8 mouse cellular contexts compared by ENCODE assay signal in the genomic region with DNA sequence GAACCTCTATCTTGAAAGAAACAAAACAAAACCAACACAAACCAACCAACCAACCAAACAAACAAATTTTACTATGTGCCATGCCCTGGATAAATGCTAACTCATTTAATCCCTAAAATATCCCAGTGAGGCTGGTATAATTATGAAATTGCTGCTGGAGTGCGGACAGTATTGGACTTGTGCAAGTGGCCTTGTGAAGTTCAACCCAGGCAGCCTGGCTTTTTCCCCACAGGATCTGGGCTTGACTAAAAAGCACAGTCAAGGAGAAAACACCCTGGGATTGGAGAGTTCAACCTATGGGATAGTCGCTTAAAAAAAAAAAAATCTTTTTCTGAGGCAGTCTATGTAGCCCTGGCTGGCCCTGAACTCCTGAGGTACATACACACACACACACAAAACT. TPM values are rescaled to one million over a fixed set of nuclear protein-coding genes. Genes with fewer than 3 reads are reported as not detected.
DNase-seq lines count a peak whose midpoint lies in the region; ATAC-seq and TF ChIP-seq lines count a peak whose summit lies in the region.

No protein-coding gene starts in this region.

- TF ChIP-seq POLR2A in heart, adult 2 months (IDR thresholded peaks at IDR 0.05; ENCODE audit: insufficient read depth, low read depth, low read length): no peak
- no peak for TF ChIP-seq POLR2A in ES-Bruce4 (IDR thresholded peaks at IDR 0.05; ENCODE audit: insufficient read depth, low read length)

- WGBS in heart, embryonic 11.5 days (ENCODE audit: insufficient replicate concordance): 85% methylated on average over 2 of the region's 2 CpGs
- 91% methylated on average over 2 of the region's 2 CpGs for WGBS in heart, adult 2 months
- 92% methylated on average over 2 of the region's 2 CpGs for WGBS in forebrain, embryonic 12.5 days
- 89% methylated on average over 2 of the region's 2 CpGs for WGBS in limb, embryonic 15.5 days

- no peak for TF ChIP-seq EP300 in heart, adult 2 months (IDR thresholded peaks at IDR 0.05; ENCODE audit: insufficient read depth, low read depth, low read length)
- no peak for TF ChIP-seq EP300 in ES-Bruce4 (IDR thresholded peaks at IDR 0.05; ENCODE audit: insufficient read depth, low read depth, low read length)

- DNase-seq in heart, adult 2 months: no peak
- DNase-seq in spleen, adult 18-20 months: no peak
- DNase-seq in cerebellum, adult 8-10 months: no peak
- DNase-seq in thymus, postnatal 0 days (ENCODE audit: low spot score): no peak

- H3K36me3 ChIP-seq in heart, embryonic 11.5 days (ENCODE audit: control insufficient read depth, insufficient read depth, low read length): no peaks in the 10 kb centered on the region
- peaks cover 7% of the 10 kb centered on the region for H3K36me3 ChIP-seq in heart, adult 2 months (ENCODE audit: control insufficient read depth, insufficient read depth, low read length)
- H3K36me3 ChIP-seq in ES-Bruce4 (ENCODE audit: control insufficient read depth, insufficient read depth, low read length, poor library complexity, severe bottlenecking): peaks cover 10% of the 10 kb centered on the region
- 0 out of 2 replicates have a peak, but pooled peaks cover 3% of the 10 kb centered on the region for H3K36me3 ChIP-seq in forebrain, embryonic 12.5 days (replicated peaks)
- H3K36me3 ChIP-seq in limb, embryonic 15.5 days: 0 out of 2 replicates have a peak, but pooled peaks cover 4% of the 10 kb centered on the region

- ATAC-seq in heart, embryonic 11.5 days (replicated peaks; ENCODE audit: insufficient number of reproducible peaks, low FRiP score, low TSS enrichment): no peak
- no peak for ATAC-seq in forebrain, embryonic 12.5 days (ENCODE audit: low FRiP score)
- ATAC-seq in limb, embryonic 15.5 days (ENCODE audit: insufficient number of reproducible peaks, low FRiP score, low TSS enrichment, low read depth): no peak

- 0 out of 2 replicates have a peak overlapping the region, but pooled peaks have one; percentile 98 for H3K4me3 ChIP-seq in heart, embryonic 11.5 days (ENCODE audit: low read depth, low read length)
- no peak overlapping the region for H3K4me3 ChIP-seq in heart, adult 2 months
- peak overlapping the region; percentile 83; the same call in 1 of the 2 replicates for H3K4me3 ChIP-seq in ES-Bruce4 (ENCODE audit: low read depth, low read length)
- H3K4me3 ChIP-seq in forebrain, embryonic 12.5 days (replicated peaks): peak overlapping the region; percentile 87
- H3K4me3 ChIP-seq in limb, embryonic 15.5 days: no peak overlapping the region

- no peak for TF ChIP-seq CTCF in heart, adult 2 months (IDR thresholded peaks at IDR 0.05)
- TF ChIP-seq CTCF in ES-Bruce4 (IDR thresholded peaks at IDR 0.05; ENCODE audit: low read depth, low read length): no peak

- peaks cover 6% of the 10 kb centered on the region for H3K79me2 ChIP-seq in heart, adult 2 months (replicated peaks; ENCODE audit: control insufficient read depth, insufficient read depth, low read length)

- H3K4me1 ChIP-seq in heart, embryonic 11.5 days (ENCODE audit: control insufficient read depth, insufficient read depth, low read length): peaks cover 14% of the 10 kb centered on the region
- peaks cover 3% of the 10 kb centered on the region for H3K4me1 ChIP-seq in heart, adult 2 months (ENCODE audit: control insufficient read depth, insufficient read depth, low read length)
- no peaks in the 10 kb centered on the region for H3K4me1 ChIP-seq in ES-Bruce4 (ENCODE audit: control insufficient read depth, insufficient read depth, low read length)
- peaks cover 25% of the 10 kb centered on the region for H3K4me1 ChIP-seq in forebrain, embryonic 12.5 days
- H3K4me1 ChIP-seq in limb, embryonic 15.5 days: peaks cover 22% of the 10 kb centered on the region

- H3K9ac ChIP-seq in heart, embryonic 11.5 days (ENCODE audit: low read depth, low read length): no peak overlapping the region; the same call in 1 of the 2 replicates
- no peak overlapping the region for H3K9ac ChIP-seq in heart, adult 2 months (ENCODE audit: low read depth, low read length)
- H3K9ac ChIP-seq in ES-Bruce4 (ENCODE audit: low read depth, poor library complexity, severe bottlenecking): peak overlapping the region; percentile 95
- peak overlapping the region; percentile 86 for H3K9ac ChIP-seq in forebrain, embryonic 12.5 days
- no peak overlapping the region for H3K9ac ChIP-seq in limb, embryonic 15.5 days

- H3K9me3 ChIP-seq in heart, embryonic 11.5 days (replicated peaks; ENCODE audit: control insufficient read depth, low read length): no peaks in the 10 kb centered on the region
- no peaks in the 10 kb centered on the region for H3K9me3 ChIP-seq in ES-Bruce4 (replicated peaks; ENCODE audit: control insufficient read depth, insufficient read depth, low read length, poor library complexity, severe bottlenecking)
- no peaks in the 10 kb centered on the region for H3K9me3 ChIP-seq in forebrain, embryonic 12.5 days
- H3K9me3 ChIP-seq in limb, embryonic 15.5 days: no peaks in the 10 kb centered on the region

- H3K27ac ChIP-seq in heart, embryonic 11.5 days (ENCODE audit: low read depth, low read length): no peak overlapping the region; the same call in 1 of the 2 replicates
- H3K27ac ChIP-seq in heart, adult 2 months: no peak overlapping the region
- peak overlapping the region; percentile 93 for H3K27ac ChIP-seq in ES-Bruce4 (ENCODE audit: insufficient read depth, low read length)
- H3K27ac ChIP-seq in forebrain, embryonic 12.5 days: peak overlapping the region; percentile 96; the same call in 1 of the 2 replicates
- peak overlapping the region; percentile 100 for H3K27ac ChIP-seq in limb, embryonic 15.5 days

- H3K4me2 ChIP-seq in heart, embryonic 11.5 days: no peak overlapping the region; the same call in 1 of the 2 replicates
- peak overlapping the region; percentile 92; the same call in 1 of the 2 replicates for H3K4me2 ChIP-seq in forebrain, embryonic 12.5 days
- peak overlapping the region; percentile 89; the same call in 1 of the 2 replicates for H3K4me2 ChIP-seq in limb, embryonic 15.5 days

- intact Hi-C loops in heart, adult 2 months (cut with DNase I): loop anchor here (2.0 to 10.0 kb wide), 4 partner anchors 78 to 1397 kb away; a partner anchor contains a TSS

- no peaks in the 10 kb centered on the region for H3K27me3 ChIP-seq in heart, embryonic 11.5 days (ENCODE audit: control insufficient read depth, insufficient read depth, low read length)
- no peaks in the 10 kb centered on the region for H3K27me3 ChIP-seq in heart, adult 2 months (ENCODE audit: control insufficient read depth, insufficient read depth, low read length)
- no peaks in the 10 kb centered on the region for H3K27me3 ChIP-seq in ES-Bruce4 (ENCODE audit: control insufficient read depth, insufficient read depth, low read length, poor library complexity, severe bottlenecking)
- no peaks in the 10 kb centered on the region for H3K27me3 ChIP-seq in forebrain, embryonic 12.5 days
- H3K27me3 ChIP-seq in limb, embryonic 15.5 days: no peaks in the 10 kb centered on the region

RNA-seq across cellular contexts. Expression of a gene that starts 0.5 kb away (rescaled TPM):
- polyA plus RNA-seq in heart, embryonic 11.5 days (2014; fragmentation: Nextera tagmentation; extraction: Ambion mirVana): 31.6 and 35.0 TPM in 2 replicates
- total RNA-seq in heart, adult 2 months (2021): 10 to 100 TPM; 80.1 to 90.3 TPM
- 24.0 and 36.7 TPM in 2 replicates for polyA plus RNA-seq in heart, adult 2 months (2012; rRNA removed)
- 46.6 and 52.1 TPM in 2 replicates for polyA plus RNA-seq in ES-Bruce4 (2011; ENCODE audit: insufficient read depth, insufficient read length, low read depth, missing spikeins)
- 28.3 and 34.6 TPM in 2 replicates for polyA plus RNA-seq in forebrain, embryonic 12.5 days (2016; fragmentation: Nextera tagmentation; extraction: Ambion mirVana)
- polyA plus RNA-seq in limb, embryonic 15.5 days (2015; fragmentation: Nextera tagmentation; extraction: Ambion mirVana): 33.1 and 37.7 TPM in 2 replicates
- polyA plus RNA-seq in thymus, postnatal 0 days (2015; fragmentation: Nextera tagmentation; extraction: Ambion mirVana): 31.8 and 41.4 TPM in 2 replicates

Comparison
In these comparisons a context has a peak if more than half of its experiments do, and no peak if none do; other contexts are left out.
1. H3K4me3 ChIP-seq: peak in heart, embryonic 11.5 days (single experiment), ES-Bruce4 (single experiment) and forebrain, embryonic 12.5 days (single experiment); none in heart, adult 2 months (single experiment) and limb, embryonic 15.5 days (single experiment).
2. H3K27ac ChIP-seq: peak in ES-Bruce4 (single experiment), forebrain, embryonic 12.5 days (single experiment) and limb, embryonic 15.5 days (single experiment); none in heart, embryonic 11.5 days (single experiment) and heart, adult 2 months (single experiment).
3. H3K9ac ChIP-seq: peak in ES-Bruce4 (single experiment) and forebrain, embryonic 12.5 days (single experiment); none in heart, embryonic 11.5 days (single experiment), heart, adult 2 months (single experiment) and limb, embryonic 15.5 days (single experiment).